Mouse (Mus musculus) liver, postnatal 0 days (tissue): ENCODE measurements around the gene Dnmt1. TPM values are rescaled to one million over a fixed set of nuclear protein-coding genes. Genes with fewer than 3 reads are reported as not detected.

ENCODE experiments used
- ATAC-seq: fragments of 200-750 bp; cut with Nextera tagmentation; 2 replicates; pipeline ENCODE4 v1.8.0; 2017; ENCODE audit warnings: mild to moderate bottlenecking, moderate library complexity
- DNase-seq: peaks from one replicate; pipeline ENCODE4 v3.0.0-alpha.2; 2016
- H3K27ac ChIP-seq: fragments of 300-500 bp; sonication (generic); 2 replicates; pipeline ENCODE4 v1.5.1; 2014; ENCODE audit warnings: antibody characterized with exemption, moderate library complexity, mild to moderate bottlenecking, low read depth
- H3K27me3 ChIP-seq: fragments of 300-500 bp; sonication (generic); 2 replicates; pipeline ENCODE4 v1.6.1; 2014; ENCODE audit warnings: low read length, control low read depth, mixed read lengths; ENCODE audit not compliant: insufficient read depth
- H3K36me3 ChIP-seq: fragments of 300-500 bp; sonication (generic); replicated peaks from 2 replicates; pipeline ENCODE4 v1.6.1; 2014; ENCODE audit warnings: mild to moderate bottlenecking, control low read depth, low read length, moderate library complexity, mixed read lengths; ENCODE audit not compliant: insufficient read depth
- H3K4me1 ChIP-seq: fragments of 300-500 bp; sonication (generic); 2 replicates; pipeline ENCODE4 v1.6.1; 2014; ENCODE audit warnings: antibody characterized with exemption, mild to moderate bottlenecking, control low read depth; ENCODE audit not compliant: insufficient read depth
- H3K4me2 ChIP-seq: fragments of 300-500 bp; sonication (generic); 2 replicates; pipeline ENCODE4 v1.6.1; 2014; ENCODE audit warnings: low read depth, mild to moderate bottlenecking, low read length, moderate library complexity, mixed read lengths
- H3K4me3 ChIP-seq: fragments of 300-500 bp; sonication (generic); 2 replicates; pipeline ENCODE4 v1.5.1; 2014; ENCODE audit warnings: low read depth, low read length
- H3K9ac ChIP-seq: fragments of 300-500 bp; sonication (generic); replicated peaks from 2 replicates; pipeline ENCODE4 v1.6.1; 2014; ENCODE audit warnings: mild to moderate bottlenecking, moderate library complexity
- H3K9me3 ChIP-seq: fragments of 300-500 bp; sonication (generic); 2 replicates; pipeline ENCODE4 v1.6.1; 2016; ENCODE audit warnings: mild to moderate bottlenecking, control low read depth, low read length, mixed read lengths
- CTCF ChIP-seq: sonication (generic); IDR thresholded peaks from 2 replicates; pipeline ENCODE4 v1.5.1; 2016; ENCODE audit warnings: antibody characterized with exemption, low read depth
- EP300 ChIP-seq: IDR thresholded peaks from 2 replicates; pipeline ENCODE4 v1.6.1; 2016; ENCODE audit warnings: antibody characterized with exemption, low read depth, mild to moderate bottlenecking
- WGBS: fragments of 180-500 bp; shearing (Covaris S2); extraction: QIAGEN DNeasy Blood & Tissue Kit; methylation state at CpG from one replicate; pipeline ENCODE4 v1.1.7; 2014; ENCODE audit not compliant: insufficient replicate concordance; 5-methylcytosine and 5-hydroxymethylcytosine counted together
- polyA plus RNA-seq: library from polyadenylated mRNA; unstranded; fragments of >200 nt; fragmentation: Nextera tagmentation; extraction: Ambion mirVana; gene quantifications from 2 replicates; pipeline ENCODE4 v1.2.1, GENCODE M21; 2015

Dnmt1 gene
- polyA plus RNA-seq, 1 experiment from 2014 or later = 24.5 TPM

DNA sequence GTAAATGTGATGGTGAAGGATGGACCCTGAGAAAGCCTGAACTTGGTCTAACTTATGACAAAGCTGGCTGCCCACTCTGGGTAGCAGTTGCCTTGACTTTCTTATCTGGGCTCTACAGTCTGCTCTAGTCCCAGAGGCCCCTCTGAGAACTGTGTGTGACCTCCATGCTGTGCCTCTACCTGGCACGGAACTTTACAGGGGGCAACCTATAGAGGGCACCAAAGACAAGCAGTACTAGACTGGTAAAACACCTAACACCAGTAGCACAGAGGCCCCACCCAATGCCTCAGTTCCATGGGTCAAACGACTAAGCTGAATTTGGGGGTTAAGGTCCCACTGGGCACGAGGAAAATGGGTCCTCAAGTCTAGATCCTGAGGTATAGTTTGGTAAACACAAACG, 43.5 kb downstream of the Dnmt1 start:
- no peaks in the 10 kb centered on the region for H3K27me3 ChIP-seq
- TF ChIP-seq EP300 (no peak), CTCF (peak; percentile 71)
- ATAC-seq (peak; percentile 53; the same call in 1 of the 2 replicates), DNase-seq (no peak)
- peaks cover 96% of the 10 kb centered on the region for H3K36me3 ChIP-seq
- H3K9me3 ChIP-seq = no peaks in the 10 kb centered on the region
- no peaks in the 10 kb centered on the region for H3K4me1 ChIP-seq
- no peak overlapping the region for H3K4me2 ChIP-seq
- no peak overlapping the region for H3K9ac ChIP-seq
- no peak overlapping the region for H3K27ac ChIP-seq
- 68% methylated on average over 4 of the region's 4 CpGs for WGBS
- no peak overlapping the region for H3K4me3 ChIP-seq

DNA sequence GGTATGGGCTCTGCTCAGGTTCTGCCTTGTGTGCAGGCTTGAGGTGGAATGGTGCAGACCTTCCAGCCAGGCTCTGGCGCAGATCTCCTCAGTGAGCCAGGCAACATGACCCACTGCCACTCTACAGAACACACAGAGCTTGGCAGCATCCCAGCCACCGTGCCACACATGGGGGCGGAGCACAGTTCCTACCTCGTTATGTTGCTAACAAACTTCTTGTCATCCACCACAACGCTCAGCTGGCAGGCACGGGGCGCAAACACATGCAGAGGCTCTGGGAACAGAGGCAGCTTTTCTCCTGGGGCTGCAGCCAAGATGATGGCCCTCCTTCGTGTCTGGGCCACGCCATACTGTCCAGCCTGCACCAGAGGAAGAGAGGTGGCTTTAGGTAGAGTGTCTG, 49.7 kb downstream of the Dnmt1 start:
- no peak for ATAC-seq
- 92% methylated on average over 9 of the region's 9 CpGs for whole genome bisulfite sequencing
- no peak overlapping the region for H3K9ac ChIP-seq
- H3K4me3 ChIP-seq = no peak overlapping the region
- no peak for DNase-seq
- TF ChIP-seq CTCF (no peak), EP300 (no peak)
- no peak overlapping the region for H3K4me2 ChIP-seq
- H3K9me3 ChIP-seq = no peaks in the 10 kb centered on the region
- H3K27ac ChIP-seq = no peak overlapping the region
- no peaks in the 10 kb centered on the region for H3K27me3 ChIP-seq
- peaks cover 90% of the 10 kb centered on the region for H3K36me3 ChIP-seq
- H3K4me1 ChIP-seq = no peaks in the 10 kb centered on the region

DNA sequence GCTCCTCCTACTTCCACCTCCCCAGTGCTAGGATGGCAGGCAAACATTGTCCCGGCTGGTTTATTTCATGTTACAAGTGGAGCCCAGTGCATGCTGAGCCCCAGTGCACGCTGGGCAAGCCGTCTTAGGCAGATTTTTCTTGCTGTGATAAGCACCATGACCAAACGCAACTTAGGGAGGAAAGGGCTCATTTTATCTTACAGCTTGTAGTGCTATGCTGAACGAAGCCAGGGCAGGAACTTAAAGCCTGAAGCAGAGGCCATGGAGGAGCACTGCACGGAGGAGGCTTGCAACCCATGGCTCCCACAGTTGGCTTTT, 57.6 kb downstream of the Dnmt1 start:
- Histone ChIP-seq H3K36me3 (peaks cover 13% of the 10 kb centered on the region), H3K9ac (no peak overlapping the region), H3K27ac (no peak overlapping the region), H3K4me2 (peak overlapping the region; percentile 14; the same call in 1 of the 2 replicates), H3K9me3 (no peaks in the 10 kb centered on the region), H3K4me1 (peaks cover 11% of the 10 kb centered on the region), H3K4me3 (no peak overlapping the region), H3K27me3 (no peaks in the 10 kb centered on the region)
- DNase-seq (no peak), ATAC-seq (0 out of 2 replicates have a peak, but pooled peaks have one; percentile 1)
- 17% methylated on average over 6 of the region's 6 CpGs for WGBS
- TF ChIP-seq EP300 (no peak), CTCF (no peak)

DNA sequence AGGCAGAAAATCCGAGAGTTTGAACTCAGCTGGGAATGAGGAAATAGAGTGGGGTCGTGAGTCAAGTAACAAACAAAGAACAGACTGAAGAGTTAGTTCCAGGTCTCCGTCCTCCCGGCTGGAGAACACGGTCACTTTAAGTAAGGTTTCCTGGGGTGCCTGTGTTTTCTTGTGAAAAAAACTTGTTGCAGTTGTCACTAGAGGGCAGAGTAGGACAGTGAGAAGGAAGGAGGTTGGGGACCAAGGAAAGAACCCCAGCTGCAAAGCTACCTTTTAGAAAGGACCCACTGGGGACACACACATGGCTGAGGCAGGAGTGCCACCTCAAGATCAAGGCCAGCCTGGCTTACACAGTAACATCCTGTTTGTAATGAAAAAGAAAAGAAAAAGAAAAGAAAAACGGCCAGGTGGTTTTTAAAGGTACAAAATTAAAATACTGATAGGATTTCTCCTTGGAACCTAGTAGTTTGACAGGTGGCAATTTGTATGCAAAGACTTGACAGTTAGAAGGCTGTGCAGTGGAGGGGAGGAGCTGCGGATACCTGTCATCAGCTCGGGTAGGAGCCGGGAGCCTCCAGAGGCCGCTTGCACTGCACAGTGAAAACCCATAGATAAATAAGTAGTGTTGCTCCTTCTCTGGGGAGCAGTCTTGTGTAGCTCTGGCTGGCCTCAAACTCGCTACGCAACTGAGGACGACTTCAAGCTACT, 58.1 kb downstream of the Dnmt1 start:
- DNase-seq (no peak), ATAC-seq (peak; percentile 23; the same call in 1 of the 2 replicates)
- Histone ChIP-seq H3K9ac (no peak overlapping the region), H3K9me3 (no peaks in the 10 kb centered on the region), H3K36me3 (peaks cover 9% of the 10 kb centered on the region), H3K27me3 (no peaks in the 10 kb centered on the region), H3K27ac (no peak overlapping the region), H3K4me1 (peaks cover 13% of the 10 kb centered on the region), H3K4me3 (no peak overlapping the region), H3K4me2 (peak overlapping the region; percentile 14; the same call in 1 of the 2 replicates)
- WGBS = 13% methylated on average over 13 of the region's 13 CpGs
- TF ChIP-seq CTCF (peak; percentile 84), EP300 (no peak)

DNA sequence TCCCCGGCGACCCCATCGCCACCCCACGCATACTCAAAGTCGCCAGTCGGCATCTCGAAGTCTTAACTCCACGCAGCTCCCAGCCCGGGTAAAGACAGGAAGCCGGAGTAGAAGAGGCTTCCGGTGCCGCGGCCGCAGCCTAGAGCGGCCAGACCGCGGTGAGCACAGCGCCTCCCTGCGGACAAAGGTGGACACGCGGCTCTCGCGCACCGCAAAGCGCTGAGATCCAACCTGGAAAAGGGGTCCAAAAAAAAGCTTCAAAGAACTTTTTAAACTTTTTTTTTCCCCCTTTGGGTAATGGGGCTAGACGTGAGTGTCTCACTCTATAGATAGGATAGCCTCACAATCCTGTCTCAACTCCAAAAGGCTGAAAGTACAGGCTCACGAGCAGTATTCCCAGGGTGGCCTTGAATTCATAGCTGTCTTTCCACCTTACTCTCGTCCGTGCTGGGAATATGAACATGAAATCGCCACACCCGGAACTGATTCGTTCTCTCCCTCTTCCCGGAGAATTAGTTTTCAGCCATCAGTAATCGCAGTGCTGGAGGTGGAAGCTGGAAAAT, 61.1 kb downstream of the Dnmt1 start, which contains the start of gene Eif3g:
Eif3g (minus strand) TSS at position 113 of the 563 bp plus-strand sequence.
- peaks cover 27% of the 10 kb centered on the region for H3K36me3 ChIP-seq
- H3K4me1 ChIP-seq = peaks cover 13% of the 10 kb centered on the region
- 5% methylated on average over 33 of the region's 34 CpGs for WGBS
- peak within 1 kb of the TSS; percentile 89 for H3K9ac ChIP-seq
- peak within 1 kb of the TSS; percentile 73 for H3K27ac ChIP-seq
- TF ChIP-seq EP300 = peak; percentile 65; the same call in 1 of the 2 replicates
- TF ChIP-seq CTCF = peak; percentile 98
- peak; percentile 91 for DNase-seq
- H3K27me3 ChIP-seq = no peaks in the 10 kb centered on the region
- ATAC-seq = peak; percentile 88
- no peaks in the 10 kb centered on the region for H3K9me3 ChIP-seq
- peak within 1 kb of the TSS; percentile 89 for H3K4me3 ChIP-seq
- H3K4me2 ChIP-seq = peak within 1 kb of the TSS; percentile 90

DNA sequence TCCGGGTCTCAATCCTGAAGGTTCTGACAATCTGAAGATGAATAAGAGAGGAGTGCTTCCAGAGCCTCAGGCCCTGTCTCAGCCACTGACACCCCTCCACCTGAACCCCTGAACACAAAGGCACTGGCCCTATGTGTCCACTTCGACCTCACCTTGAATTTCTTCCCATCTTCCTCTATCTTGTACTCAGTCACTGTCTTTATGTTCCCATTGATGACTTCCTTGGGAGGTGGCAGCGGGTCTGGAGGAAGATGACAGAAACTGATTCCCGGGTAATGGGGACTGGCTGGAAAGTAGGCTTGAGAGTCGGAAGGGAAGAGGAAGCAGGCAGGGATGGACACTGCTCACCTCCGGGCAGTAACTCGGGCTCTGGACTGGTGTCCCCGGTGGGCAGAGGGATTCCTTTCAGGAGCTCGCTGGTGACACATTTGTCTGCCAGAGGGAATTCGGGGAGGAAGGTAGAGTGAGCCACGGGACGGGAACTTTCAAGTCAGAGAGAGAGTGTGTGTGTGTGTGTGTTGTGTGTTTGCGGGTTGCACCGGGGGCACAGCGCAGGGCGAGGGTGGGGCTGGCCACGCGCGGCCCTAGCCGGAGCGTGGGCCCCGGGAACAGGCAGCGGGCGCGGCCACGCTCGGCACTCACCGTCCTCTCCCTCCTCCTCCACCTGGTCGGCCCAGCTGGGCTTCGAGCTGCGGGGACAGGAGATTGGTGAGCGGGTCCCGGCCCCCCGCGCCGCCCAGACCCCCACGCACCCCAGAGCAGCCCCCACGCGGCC, 61.8 kb downstream of the Dnmt1 start:
- Histone ChIP-seq H3K27ac (peak overlapping the region; percentile 73), H3K4me1 (peaks cover 13% of the 10 kb centered on the region), H3K9me3 (no peaks in the 10 kb centered on the region), H3K36me3 (peaks cover 33% of the 10 kb centered on the region), H3K27me3 (no peaks in the 10 kb centered on the region), H3K4me3 (peak overlapping the region; percentile 89), H3K9ac (peak overlapping the region; percentile 89), H3K4me2 (peak overlapping the region; percentile 90)
- WGBS = 3% methylated on average over 32 of the region's 39 CpGs
- DNase-seq (no peak), ATAC-seq (peak; percentile 77)
- TF ChIP-seq EP300 (no peak), CTCF (no peak)
